ENCODE assay signal across 28 mouse cellular contexts in the genomic region with DNA sequence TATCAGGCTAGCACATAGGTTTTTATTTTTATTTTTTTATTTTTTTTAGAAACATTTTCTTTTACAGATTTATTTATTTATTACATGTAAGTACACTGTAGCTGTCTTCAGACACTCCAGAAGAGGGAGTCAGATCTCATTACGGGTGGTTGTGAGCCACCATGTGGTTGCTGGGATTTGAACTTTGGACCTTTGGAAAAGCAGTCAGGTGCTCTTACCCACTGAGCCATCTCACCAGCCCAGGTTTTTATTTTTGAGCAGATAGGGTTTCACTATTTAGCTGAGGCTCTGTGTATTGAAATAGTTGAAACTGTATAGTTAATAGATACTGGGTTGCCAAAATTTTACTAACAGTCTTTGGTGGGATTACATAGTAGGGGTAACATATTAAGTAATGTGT. TPM values are rescaled to one million over a fixed set of nuclear protein-coding genes. Genes with fewer than 3 reads are reported as not detected.
"Had no signal": no experiment of that assay in that cellular context is flagged by ENCODE, and none has a peak within 500 bp of the region (broad histone marks: within the 10 kb centered on the region; RNA-seq: fewer than 3 reads in every experiment).

No protein-coding gene starts in this region.

RNA-seq across cellular contexts. Expression of gene Cxcr5, which starts 51.4 kb away (rescaled TPM):
- total RNA-seq: common myeloid progenitor, adult 5-6 weeks; forebrain, postnatal 0 days; gastrocnemius, adult 18-20 months; gastrocnemius, adult 2 months; gastrocnemius, adult 8-10 months; gastrocnemius, postnatal 10 days; gastrocnemius, postnatal 14 days; gastrocnemius, postnatal 25 days; gastrocnemius, postnatal 36 days; granulocyte monocyte progenitor cell, adult 5-6 weeks had no signal
- polyA plus RNA-seq: embryonic facial prominence, embryonic 10.5 days; erythroblast, embryonic 14.5 days; forebrain, embryonic 13.5 days; forebrain, embryonic 14.5 days; forebrain, embryonic 15.5 days; forebrain, embryonic 16.5 days; forebrain, postnatal 0 days had no signal

RNA-seq across cellular contexts. Expression of gene Treh, which starts 60.0 kb away (rescaled TPM):
- total RNA-seq: common myeloid progenitor, adult 5-6 weeks; forebrain, postnatal 0 days; gastrocnemius, adult 18-20 months; gastrocnemius, adult 2 months; gastrocnemius, adult 8-10 months; gastrocnemius, postnatal 10 days; gastrocnemius, postnatal 14 days; gastrocnemius, postnatal 25 days; gastrocnemius, postnatal 36 days; gastrocnemius, postnatal 4 days; granulocyte monocyte progenitor cell, adult 5-6 weeks; heart, adult 18-20 months; heart, adult 2 months had no signal
- polyA plus RNA-seq: cerebellum, adult 2 months; embryonic facial prominence, embryonic 10.5 days; embryonic facial prominence, embryonic 11.5 days; embryonic facial prominence, embryonic 12.5 days; embryonic facial prominence, embryonic 13.5 days; embryonic facial prominence, embryonic 14.5 days; embryonic facial prominence, embryonic 15.5 days; erythroblast, embryonic 14.5 days; forebrain, embryonic 10.5 days; forebrain, embryonic 11.5 days; forebrain, embryonic 12.5 days; forebrain, embryonic 13.5 days; forebrain, embryonic 14.5 days; forebrain, embryonic 15.5 days; forebrain, embryonic 16.5 days; forebrain, postnatal 0 days; heart, adult 2 months had no signal
